Mouse (Mus musculus) left cerebral cortex, adult 2 months (tissue): ENCODE measurements around the gene Rpl34. TPM values are rescaled to one million over a fixed set of nuclear protein-coding genes. Genes with fewer than 3 reads are reported as not detected.
A peak's percentile ranks its signal among the peaks of the same experiment; 100 is the strongest.

Experiments used
- DNase-seq, 2 experiments: peaks; one replicate each; pipeline ENCODE4 v3.0.0; 2021 to 2022; ENCODE audit warnings: low spot score in 2 of 2, mixed read lengths in 1 of 2; ENCODE audit errors: extremely low spot score in 1 of 2
- H3K27ac ChIP-seq: fragments of 200-600 bp; 2 replicates; pipeline ENCODE4 v1.8.1; 2022
- H3K4me3 ChIP-seq: fragments of 200-600 bp; 2 replicates; pipeline ENCODE4 v1.8.1; 2022
- CTCF ChIP-seq: fragments of 200-600 bp; IDR thresholded peaks from 2 replicates; pipeline ENCODE4 v1.8.1; 2022; ENCODE audit warnings: antibody characterized with exemption, mild to moderate bottlenecking, moderate library complexity
- intact Hi-C: fragments of 180-260 bp; cut with DNase I; formaldehyde crosslinking; loops from one replicate; pipeline ENCODE4 v1.15.1; 2025
- long read RNA-seq, 2 experiments: library from polyadenylated mRNA; stranded (forward); transcript quantifications; one replicate each; pipeline ENCODE4 v2.0.0; 2021; ENCODE audit warnings: borderline mapping rate in 2 of 2
- total RNA-seq, 2 experiments: library from RNA; stranded (reverse); gene quantifications; 2 replicates each; pipeline ENCODE4 v1.2.3; 2021

The Rpl34 gene
- total RNA-seq = 100 to 1,000 TPM; 315 to 326 TPM
- long read RNA-seq, experiment 1, transcript Rpl34-201 (5 exons, 624 nt) = minor isoform, 11 of 68 reads
- long read RNA-seq, experiment 1, transcript Rpl34-202 (5 exons, 480 nt) = major isoform, 45 of 68 reads
- long read RNA-seq, experiment 1, partial matches to known transcripts = 5 of 68 reads
- long read RNA-seq, experiment 1, other reads (novel, unspliced or antisense) = 4 of 68 reads
- long read RNA-seq, experiment 2, transcript Rpl34-202 (5 exons, 480 nt) = major isoform, 23 of 25 reads
- long read RNA-seq, experiment 2, partial matches to known transcripts = 1 of 25 reads
- long read RNA-seq, experiment 2, other reads (novel, unspliced or antisense) = 0 of 25 reads

DNA sequence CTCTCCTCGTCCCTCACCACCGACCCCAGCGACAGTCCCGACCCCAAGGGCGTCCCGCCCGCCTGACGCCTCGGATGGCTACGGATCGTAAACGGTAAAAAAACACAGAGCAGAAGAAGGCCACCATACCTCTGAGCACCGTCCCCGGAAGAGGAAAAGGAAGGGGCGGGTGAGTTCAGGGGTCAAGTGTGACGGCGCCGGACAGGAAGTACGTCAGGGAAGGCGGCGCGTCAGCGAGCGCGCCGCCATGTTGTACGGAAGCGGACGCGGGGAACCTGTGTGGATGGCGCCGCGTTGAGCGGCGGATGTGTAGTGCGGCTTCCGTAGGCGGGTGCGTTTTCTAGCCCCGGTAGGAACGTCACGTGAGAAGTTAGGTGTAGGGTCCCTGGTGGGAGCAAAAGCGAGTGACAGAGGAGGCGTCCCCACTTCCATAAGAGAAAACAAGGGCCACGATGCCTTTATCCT lies at the start of gene Rpl34:
Rpl34 (minus strand) TSS at position 210 of the 465 bp plus-strand sequence.
- no peak for TF ChIP-seq CTCF
- intact Hi-C loops = loop anchor here (10.0 kb wide), 1 partner anchor 1955 kb away; the partner anchor contains the start of genes Aimp1 and Tbck
- DNase-seq = peak; percentile 91 to 95
- peak within 1 kb of the TSS; percentile 80 for H3K27ac ChIP-seq
- H3K4me3 ChIP-seq = peak within 1 kb of the TSS; percentile 95

DNA sequence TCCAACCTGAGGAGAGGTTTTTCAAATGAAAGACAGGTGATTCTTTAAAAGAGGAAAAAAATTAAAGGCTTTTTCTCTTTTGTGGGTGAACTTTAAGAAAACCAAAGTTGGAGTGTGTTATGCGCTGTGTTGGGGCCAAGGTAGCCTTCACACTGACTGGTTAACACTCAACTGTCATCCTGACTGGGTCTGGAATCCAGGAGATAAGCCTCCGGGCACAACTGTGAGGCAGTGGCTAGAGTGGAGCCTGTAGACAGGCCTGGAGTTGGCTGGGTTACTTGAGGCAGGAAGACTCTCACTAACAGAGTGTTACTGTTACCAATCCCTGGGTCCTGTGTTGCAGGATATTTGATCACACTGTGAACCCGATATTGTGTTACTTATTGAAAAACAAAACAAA lies 38.0 kb upstream of the Rpl34 start:
- intact Hi-C loops = no loop called here
- DNase-seq = no peak
- Histone ChIP-seq H3K4me3 (no peak overlapping the region), H3K27ac (no peak overlapping the region)
- TF ChIP-seq CTCF = no peak

- Histone ChIP-seq H3K4me3 (no peak overlapping the region), H3K27ac (no peak overlapping the region)
- no peak for DNase-seq
- TF ChIP-seq CTCF = no peak
- intact Hi-C loops = no loop called here
These were observed 33.9 kb upstream of the Rpl34 start for GRCm38 (mm10) chr3:130764091-130764490.

DNA sequence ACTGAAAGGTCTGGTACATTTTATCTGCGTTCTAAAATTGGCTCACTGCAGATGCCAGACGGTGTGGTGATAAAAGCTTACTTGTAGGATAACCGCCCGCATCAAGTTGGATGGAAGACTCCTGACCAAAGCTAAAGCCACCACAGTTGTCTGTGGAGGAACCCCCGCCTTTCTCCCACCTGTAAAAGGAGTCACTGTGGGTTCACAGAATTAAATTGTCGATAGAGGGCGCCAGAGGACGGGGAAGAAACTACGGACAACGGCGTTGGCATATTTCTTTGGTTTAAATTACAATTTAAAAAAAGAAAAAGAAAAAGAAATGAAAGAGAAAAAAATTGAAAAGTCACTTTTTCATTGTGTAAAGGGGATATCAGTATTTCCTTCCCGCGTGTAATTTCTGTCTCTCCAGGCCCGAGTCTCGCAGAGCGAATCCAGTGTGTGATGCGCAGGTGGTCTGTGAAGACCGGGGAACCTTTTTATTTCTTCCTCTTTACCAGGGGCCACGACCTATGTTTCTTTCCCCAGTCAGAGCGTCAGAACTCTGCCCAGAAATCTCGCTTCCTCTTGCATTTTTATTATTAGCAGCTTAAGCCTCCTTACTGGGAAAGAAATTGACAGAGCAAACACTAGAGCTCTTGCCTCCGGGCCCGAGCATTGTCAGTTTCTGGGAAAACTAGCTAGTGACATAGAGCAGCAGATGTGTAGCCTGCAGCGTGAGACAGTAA lies 30.7 kb upstream of the Rpl34 start:
- H3K4me3 ChIP-seq = no peak overlapping the region
- TF ChIP-seq CTCF = peak; percentile 81
- no peak overlapping the region for H3K27ac ChIP-seq
- peak; percentile 49 to 68 for DNase-seq
- intact Hi-C loops = loop anchor here (1.0 kb wide), 1 partner anchor 476 kb away; no protein-coding TSS in a partner anchor

- H3K27ac ChIP-seq = no peak overlapping the region
- TF ChIP-seq CTCF = no peak
- DNase-seq = no peak
- intact Hi-C loops = no loop called here
- H3K4me3 ChIP-seq = no peak overlapping the region
These were observed 28.1 kb upstream of the Rpl34 start for GRCm38 (mm10) chr3:130758157-130758841.

GRCm38 (mm10) chr3:130757117-130757852 lies 27.1 kb upstream of the Rpl34 start:
- H3K4me3 ChIP-seq = no peak overlapping the region
- no peak for TF ChIP-seq CTCF
- no peak overlapping the region for H3K27ac ChIP-seq
- intact Hi-C loops = no loop called here
- no peak for DNase-seq

DNA sequence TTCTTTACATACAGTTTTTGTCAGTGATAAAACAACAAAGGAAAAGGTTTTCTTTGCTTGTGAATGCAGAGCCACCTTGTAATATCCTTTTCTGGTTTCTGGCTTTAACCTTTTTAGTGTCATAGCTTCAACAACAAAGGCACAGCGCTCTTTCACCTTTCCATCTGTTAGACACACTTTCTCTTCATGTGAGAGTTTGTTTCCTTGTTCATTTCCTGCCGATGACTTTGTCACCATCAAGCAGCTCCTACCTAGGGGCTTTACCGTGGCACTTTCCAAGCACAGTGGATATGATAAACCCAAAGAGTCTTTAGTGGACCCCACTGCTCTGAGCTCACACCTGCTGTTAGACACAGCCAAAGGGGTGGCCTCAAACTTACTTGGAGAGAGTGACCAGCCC lies 19.0 kb upstream of the Rpl34 start:
- no peak overlapping the region for H3K27ac ChIP-seq
- H3K4me3 ChIP-seq = no peak overlapping the region
- intact Hi-C loops = no loop called here
- TF ChIP-seq CTCF = no peak
- no peak for DNase-seq

DNA sequence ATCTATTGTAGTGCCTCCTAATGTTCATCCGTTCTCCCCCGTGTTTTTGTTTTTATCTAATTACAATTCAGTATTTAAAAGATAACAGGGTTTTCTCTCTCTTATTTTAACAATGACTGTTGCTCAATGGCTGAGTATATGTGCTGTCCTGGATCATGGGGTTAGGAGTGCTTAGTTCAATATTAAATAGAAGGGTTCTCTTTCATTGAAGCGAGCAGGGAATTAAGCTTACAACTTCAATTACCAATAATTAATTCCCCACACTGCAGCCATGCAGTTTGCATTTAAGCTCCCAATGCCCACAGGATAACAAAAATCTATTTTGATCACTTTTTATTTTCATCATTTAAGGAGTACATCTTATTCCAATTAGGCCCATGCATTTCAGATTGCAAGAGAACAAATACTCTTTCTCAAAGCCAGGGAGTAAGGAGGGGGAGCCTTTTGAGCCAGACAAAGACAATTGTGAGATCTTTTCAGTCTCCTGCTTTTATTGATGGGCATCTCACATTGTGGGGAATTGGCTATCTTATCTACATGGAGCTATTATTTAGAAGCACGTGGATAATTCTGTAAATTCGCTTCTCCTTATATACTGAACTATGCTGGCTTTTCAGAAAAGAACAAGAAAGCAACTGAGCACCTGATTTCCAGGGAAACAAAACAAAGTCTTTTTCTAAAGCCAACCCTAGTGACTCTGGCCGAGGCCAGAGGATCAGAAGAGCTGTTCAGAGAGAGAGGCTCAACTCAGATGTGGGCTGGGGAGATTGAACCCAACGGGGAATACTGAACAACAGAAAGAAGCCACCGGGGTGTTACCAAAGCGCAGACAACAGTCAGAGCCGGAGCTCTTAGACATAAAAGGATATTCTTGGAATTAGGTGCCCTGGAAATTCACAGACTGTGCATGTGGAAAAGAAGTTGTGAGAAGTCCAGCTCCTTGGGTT lies 16.7 kb upstream of the Rpl34 start:
- no peak overlapping the region for H3K4me3 ChIP-seq
- intact Hi-C loops = no loop called here
- H3K27ac ChIP-seq = no peak overlapping the region
- no peak for DNase-seq
- TF ChIP-seq CTCF = no peak

- no peak for DNase-seq
- Histone ChIP-seq H3K4me3 (no peak overlapping the region), H3K27ac (no peak overlapping the region)
- intact Hi-C loops = loop anchor here (10.0 kb wide), 1 partner anchor 1947 kb away; the partner anchor contains the start of genes Aimp1 and Tbck
- no peak for TF ChIP-seq CTCF
These were observed 7.6 kb upstream of the Rpl34 start for GRCm38 (mm10) chr3:130737652-130738361.

DNA sequence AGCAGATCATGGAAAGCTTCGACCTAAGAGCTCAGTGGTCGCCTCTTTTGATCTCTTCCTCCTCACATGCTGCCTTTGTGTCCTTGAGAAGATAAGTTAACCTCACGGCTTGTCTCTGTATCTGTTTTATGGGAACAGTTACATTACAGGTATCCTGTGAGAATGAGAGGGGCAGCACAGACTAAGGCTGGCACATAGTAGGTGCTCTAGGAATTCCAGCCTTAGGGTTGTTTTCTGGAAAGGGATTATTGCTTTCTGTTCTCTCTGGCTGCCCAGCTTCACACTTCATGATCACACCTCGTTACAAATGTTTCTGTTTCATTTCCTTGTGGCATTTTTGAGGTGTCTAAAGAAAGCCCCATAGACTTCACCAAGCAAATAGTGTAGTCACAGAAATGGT lies 6.6 kb upstream of the Rpl34 start:
- Histone ChIP-seq H3K27ac (no peak overlapping the region), H3K4me3 (no peak overlapping the region)
- intact Hi-C loops = loop anchor here (10.0 kb wide), 1 partner anchor 1948 kb away; the partner anchor contains the start of genes Aimp1 and Tbck
- no peak for TF ChIP-seq CTCF
- DNase-seq = no peak
